Mouse (Mus musculus) embryonic facial prominence, embryonic 11.5 days (tissue): ENCODE measurements at regions not wholly inside any gene's neighbourhood (a gene's known extent, or its start where the extent isn't known, plus 50 kb on each side); places are given as distances from the start of the nearest gene placed in this dataset.

Experiments
- ATAC-seq: fragments of 200-750 bp; cut with Nextera tagmentation; replicated peaks from 2 replicates; pipeline ENCODE4 v1.8.0; 2017; ENCODE audit warnings: low read depth; ENCODE audit not compliant: insufficient number of reproducible peaks, low FRiP score, low TSS enrichment
- DNase-seq: peaks from one replicate; pipeline ENCODE4 v3.0.0-alpha.2; 2015; ENCODE audit warnings: low spot score
- H3K27ac ChIP-seq: fragments of 300-500 bp; sonication (generic); replicated peaks from 2 replicates; pipeline ENCODE4 v1.5.1; 2014; ENCODE audit warnings: mild to moderate bottlenecking, low read depth, low read length, control low read depth
- H3K27me3 ChIP-seq: fragments of 300-500 bp; sonication (generic); 2 replicates; pipeline ENCODE4 v1.6.1; 2014; ENCODE audit warnings: mild to moderate bottlenecking, low read length, moderate library complexity, mixed read lengths; ENCODE audit not compliant: control insufficient read depth, insufficient read depth
- H3K36me3 ChIP-seq: fragments of 300-500 bp; sonication (generic); replicated peaks from 2 replicates; pipeline ENCODE4 v1.6.1; 2014; ENCODE audit warnings: low read depth, mild to moderate bottlenecking, low read length, moderate library complexity, mixed read lengths; ENCODE audit not compliant: control insufficient read depth, insufficient read depth
- H3K4me1 ChIP-seq: fragments of 300-500 bp; sonication (generic); 2 replicates; pipeline ENCODE4 v1.6.1; 2014; ENCODE audit warnings: low read length, mixed read lengths; ENCODE audit not compliant: control insufficient read depth, insufficient read depth
- H3K4me2 ChIP-seq: fragments of 300-500 bp; sonication (generic); 2 replicates; pipeline ENCODE4 v1.6.1; 2014; ENCODE audit warnings: low read depth, mild to moderate bottlenecking, control low read depth, low read length, moderate library complexity
- H3K4me3 ChIP-seq: fragments of 300-500 bp; sonication (generic); 2 replicates; pipeline ENCODE4 v1.5.1; 2014; ENCODE audit warnings: low read depth, low read length, control low read depth
- H3K9ac ChIP-seq: fragments of 300-500 bp; sonication (generic); replicated peaks from 2 replicates; pipeline ENCODE4 v1.6.1; 2014; ENCODE audit warnings: mild to moderate bottlenecking, control low read depth, low read length
- H3K9me3 ChIP-seq: fragments of 300-500 bp; sonication (generic); replicated peaks from 2 replicates; pipeline ENCODE4 v1.6.1; 2016; ENCODE audit warnings: mild to moderate bottlenecking, low read length, inconsistent platforms, mixed read lengths; ENCODE audit not compliant: control insufficient read depth
- WGBS: fragments of 180-500 bp; shearing (Covaris S2); extraction: QIAGEN DNeasy Blood & Tissue Kit; methylation state at CpG from one replicate; pipeline ENCODE4 v1.1.7; 2014; 5-methylcytosine and 5-hydroxymethylcytosine counted together

DNA sequence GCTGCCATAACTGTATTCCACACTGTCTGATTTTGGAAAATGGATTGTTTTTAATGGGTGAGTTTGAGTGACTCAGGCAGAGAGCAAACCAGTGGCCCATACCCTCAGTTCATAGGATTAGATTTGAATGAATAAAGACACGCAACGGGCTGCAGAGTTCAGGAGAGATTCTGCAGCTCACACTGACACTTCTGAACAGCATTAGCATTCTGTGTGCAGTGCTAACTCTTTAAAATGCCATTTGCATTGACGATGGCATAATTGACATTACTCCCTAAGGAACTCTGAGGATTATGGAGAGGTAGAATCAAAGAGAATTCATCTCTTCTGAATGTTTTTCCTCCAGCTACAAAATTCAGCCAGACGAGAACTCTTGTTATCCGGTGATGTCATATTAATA lies 129.4 kb upstream of the Ccng1 start:
- no peaks in the 10 kb centered on the region for H3K36me3 ChIP-seq
- H3K9me3 ChIP-seq, result no peaks in the 10 kb centered on the region
- no peaks in the 10 kb centered on the region for H3K4me1 ChIP-seq
- 77% methylated on average over 5 of the region's 5 CpGs for WGBS
- DNase-seq, result no peak
- H3K4me3 ChIP-seq, result no peak overlapping the region
- no peak overlapping the region for H3K4me2 ChIP-seq
- ATAC-seq, result no peak
- H3K9ac ChIP-seq, result no peak overlapping the region
- no peak overlapping the region for H3K27ac ChIP-seq
- H3K27me3 ChIP-seq, result no peaks in the 10 kb centered on the region

GRCm38 (mm10) chr11:40879589-40879988 lies 124.5 kb upstream of the Ccng1 start:
- Histone ChIP-seq H3K9ac (no peak overlapping the region), H3K4me3 (no peak overlapping the region), H3K9me3 (no peaks in the 10 kb centered on the region), H3K36me3 (no peaks in the 10 kb centered on the region), H3K27me3 (no peaks in the 10 kb centered on the region), H3K4me1 (no peaks in the 10 kb centered on the region), H3K4me2 (no peak overlapping the region), H3K27ac (no peak overlapping the region)
- ATAC-seq (no peak), DNase-seq (no peak)
- 92% methylated on average over 5 of the region's 5 CpGs for WGBS

- no peak overlapping the region for H3K9ac ChIP-seq
- DNase-seq, result no peak
- no peaks in the 10 kb centered on the region for H3K36me3 ChIP-seq
- 85% methylated on average over 2 of the region's 2 CpGs for WGBS
- no peak overlapping the region for H3K4me3 ChIP-seq
- no peaks in the 10 kb centered on the region for H3K9me3 ChIP-seq
- H3K27me3 ChIP-seq, result no peaks in the 10 kb centered on the region
- no peak overlapping the region for H3K4me2 ChIP-seq
- ATAC-seq, result no peak
- no peaks in the 10 kb centered on the region for H3K4me1 ChIP-seq
- H3K27ac ChIP-seq, result no peak overlapping the region
These were observed 117.9 kb upstream of the Ccng1 start for GRCm38 (mm10) chr11:40873002-40873401.

GRCm38 (mm10) chr11:40865694-40866093 lies 110.6 kb upstream of the Ccng1 start:
- no peaks in the 10 kb centered on the region for H3K36me3 ChIP-seq
- ATAC-seq, result no peak

DNA sequence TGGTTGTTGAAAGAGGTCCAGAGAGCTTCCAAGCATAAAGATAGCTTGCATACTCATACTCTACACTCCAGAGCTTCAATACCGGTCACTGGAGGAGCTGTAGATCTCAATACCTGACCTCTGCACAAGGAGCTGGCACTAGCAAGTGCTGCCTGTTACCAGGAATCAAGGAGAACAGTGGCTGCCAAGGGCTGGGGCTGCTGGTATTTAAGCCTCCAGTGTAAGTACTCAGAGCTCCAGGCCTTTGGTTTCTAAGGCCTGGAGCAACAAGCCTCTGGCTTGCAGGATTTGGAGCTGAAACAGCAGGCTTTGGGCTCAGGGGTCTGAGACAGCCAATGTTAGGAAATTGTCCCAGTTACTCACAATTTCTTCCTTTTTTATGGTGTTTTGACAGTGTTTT lies 96.2 kb upstream of the Ccng1 start:
- WGBS, result 91% methylated on average over 1 of the region's 1 CpGs
- no peak for ATAC-seq

More at GRCm38 (mm10) chr11:40865694-40866093, 110.6 kb upstream of the Ccng1 start:
- peak; percentile 68 for DNase-seq
- Histone ChIP-seq H3K4me2 (no peak overlapping the region), H3K4me3 (no peak overlapping the region), H3K9ac (no peak overlapping the region), H3K9me3 (no peaks in the 10 kb centered on the region), H3K4me1 (no peaks in the 10 kb centered on the region), H3K27ac (no peak overlapping the region), H3K27me3 (no peaks in the 10 kb centered on the region)
- 26% methylated on average over 2 of the region's 2 CpGs for WGBS

GRCm38 (mm10) chr11:40850652-40851092 lies 95.6 kb upstream of the Ccng1 start:
- WGBS, result 53% methylated on average over 4 of the region's 4 CpGs
- DNase-seq (peak; percentile 11), ATAC-seq (no peak)
- no peaks in the 10 kb centered on the region for H3K4me1 ChIP-seq
- H3K9ac ChIP-seq, result no peak overlapping the region
- no peak overlapping the region for H3K4me3 ChIP-seq
- no peaks in the 10 kb centered on the region for H3K27me3 ChIP-seq
- no peaks in the 10 kb centered on the region for H3K36me3 ChIP-seq
- no peak overlapping the region for H3K4me2 ChIP-seq
- no peaks in the 10 kb centered on the region for H3K9me3 ChIP-seq
- no peak overlapping the region for H3K27ac ChIP-seq

More for the DNA sequence above, 96.2 kb upstream of the Ccng1 start:
- no peaks in the 10 kb centered on the region for H3K36me3 ChIP-seq
- H3K9ac ChIP-seq, result no peak overlapping the region
- no peaks in the 10 kb centered on the region for H3K9me3 ChIP-seq
- H3K27ac ChIP-seq, result no peak overlapping the region
- no peaks in the 10 kb centered on the region for H3K4me1 ChIP-seq
- no peak overlapping the region for H3K4me3 ChIP-seq
- no peak for DNase-seq
- H3K4me2 ChIP-seq, result no peak overlapping the region
- H3K27me3 ChIP-seq, result no peaks in the 10 kb centered on the region

- no peak overlapping the region for H3K4me2 ChIP-seq
- no peak overlapping the region for H3K4me3 ChIP-seq
- H3K4me1 ChIP-seq, result no peaks in the 10 kb centered on the region
- DNase-seq (no peak), ATAC-seq (no peak)
- no peaks in the 10 kb centered on the region for H3K27me3 ChIP-seq
- WGBS, result 56% methylated on average over 1 of the region's 1 CpGs
- H3K36me3 ChIP-seq, result no peaks in the 10 kb centered on the region
- H3K27ac ChIP-seq, result no peak overlapping the region
- H3K9ac ChIP-seq, result no peak overlapping the region
- no peaks in the 10 kb centered on the region for H3K9me3 ChIP-seq
These were observed 91.5 kb upstream of the Ccng1 start for GRCm38 (mm10) chr11:40846586-40846985.

GRCm38 (mm10) chr11:40835393-40835792 lies 80.3 kb upstream of the Ccng1 start:
- DNase-seq (peak; percentile 14), ATAC-seq (no peak)
- H3K4me1 ChIP-seq, result no peaks in the 10 kb centered on the region
- WGBS, result 37% methylated on average over 4 of the region's 4 CpGs
- H3K4me3 ChIP-seq, result no peak overlapping the region
- H3K27me3 ChIP-seq, result no peaks in the 10 kb centered on the region
- no peak overlapping the region for H3K4me2 ChIP-seq
- no peak overlapping the region for H3K9ac ChIP-seq
- H3K9me3 ChIP-seq, result no peaks in the 10 kb centered on the region
- H3K36me3 ChIP-seq, result no peaks in the 10 kb centered on the region
- no peak overlapping the region for H3K27ac ChIP-seq
